Mouse (Mus musculus) thymus, postnatal 14 days (tissue): ENCODE results near the gene Lmx1a.

ENCODE experiments used
- DNase-seq: peaks from one replicate; pipeline ENCODE4 v3.0.0; 2021

The Lmx1a gene

GRCm38 (mm10) chr1:167788684-167789413 is 99.8 kb downstream of the Lmx1a start:
- no peak for DNase-seq

DNA sequence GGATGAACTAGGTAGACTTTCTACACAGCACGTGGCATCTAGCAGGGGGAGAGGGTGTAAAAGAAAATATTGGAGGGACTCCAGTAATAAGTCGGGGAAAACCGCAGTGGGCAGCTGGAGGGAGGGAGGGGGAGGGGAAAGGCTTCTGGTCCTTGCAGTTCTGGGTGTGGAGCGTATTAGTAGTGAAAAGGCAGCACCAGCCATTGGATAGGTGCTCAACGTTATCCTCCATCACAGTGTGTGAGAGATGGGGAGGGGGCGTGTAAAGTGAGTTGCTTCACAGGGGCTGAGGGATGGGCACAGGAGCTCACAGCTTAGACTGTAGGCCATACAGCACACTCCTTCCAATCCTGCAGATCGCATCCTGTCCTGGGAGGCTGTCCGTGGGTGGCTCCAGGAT is 100.4 kb downstream of the Lmx1a start:
- DNase-seq, result no peak

DNA sequence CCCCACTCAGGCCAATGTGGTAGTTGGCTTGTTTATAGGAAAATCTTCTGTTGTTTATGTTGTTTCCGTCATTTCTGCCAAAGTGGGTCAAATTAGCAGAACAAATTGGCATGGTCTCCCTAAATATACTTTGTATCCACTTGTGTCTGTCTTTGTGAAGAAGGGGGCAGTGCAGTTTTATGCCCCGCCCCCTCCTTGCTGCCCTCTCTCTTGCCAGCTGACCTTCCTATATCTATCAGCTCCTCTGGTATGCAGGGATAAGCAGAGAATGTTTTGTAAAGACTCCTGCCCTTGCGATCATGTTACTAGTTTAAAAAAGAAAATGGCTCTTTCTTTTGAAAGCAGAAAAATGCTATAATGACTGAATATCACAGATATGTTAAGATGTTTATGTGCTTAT is 101.7 kb downstream of the Lmx1a start:
- DNase-seq, result no peak

DNA sequence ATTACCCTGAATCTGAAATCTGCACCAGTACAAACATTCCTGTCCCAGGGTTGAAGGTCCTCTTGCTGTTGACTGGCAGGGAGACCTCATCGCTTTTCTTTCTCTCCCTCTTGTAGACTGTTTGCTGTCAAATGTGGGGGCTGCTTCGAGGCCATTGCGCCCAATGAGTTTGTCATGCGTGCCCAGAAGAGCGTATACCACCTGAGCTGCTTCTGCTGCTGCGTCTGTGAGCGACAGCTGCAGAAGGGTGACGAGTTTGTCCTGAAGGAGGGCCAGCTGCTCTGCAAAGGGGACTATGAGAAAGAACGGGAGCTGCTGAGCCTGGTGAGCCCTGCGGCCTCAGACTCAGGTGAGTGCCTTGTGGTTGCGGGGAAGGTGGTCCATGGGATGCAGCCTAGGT is 102.2 kb downstream of the Lmx1a start:
- no peak for DNase-seq

DNA sequence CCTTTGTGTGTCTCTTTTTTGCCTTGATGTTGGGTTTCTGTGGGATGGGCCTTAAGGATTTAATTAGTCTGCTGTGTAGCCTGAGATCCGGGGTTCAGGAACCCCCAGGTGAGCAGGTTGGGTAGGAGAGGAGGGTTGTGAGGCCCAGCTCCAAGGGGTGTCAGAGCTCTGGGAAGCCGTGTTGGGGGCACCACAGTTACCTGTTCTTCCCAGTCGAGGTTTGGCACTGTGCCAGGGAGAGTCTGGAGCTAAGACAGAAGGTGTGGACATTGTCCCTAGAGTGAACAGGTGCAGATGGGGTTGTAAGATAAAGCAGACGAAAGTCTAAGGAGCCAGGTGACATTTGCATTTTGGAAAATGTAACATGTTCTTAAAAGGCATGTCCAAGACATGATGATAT is 112.9 kb downstream of the Lmx1a start:
- no peak for DNase-seq

GRCm38 (mm10) chr1:167802510-167803271 is 113.7 kb downstream of the Lmx1a start:
- DNase-seq, result no peak

GRCm38 (mm10) chr1:167803351-167803981 is 114.4 kb downstream of the Lmx1a start:
- no peak for DNase-seq

- no peak for DNase-seq
Observed at GRCm38 (mm10) chr1:167804836-167805235, 115.8 kb downstream of the Lmx1a start.

DNA sequence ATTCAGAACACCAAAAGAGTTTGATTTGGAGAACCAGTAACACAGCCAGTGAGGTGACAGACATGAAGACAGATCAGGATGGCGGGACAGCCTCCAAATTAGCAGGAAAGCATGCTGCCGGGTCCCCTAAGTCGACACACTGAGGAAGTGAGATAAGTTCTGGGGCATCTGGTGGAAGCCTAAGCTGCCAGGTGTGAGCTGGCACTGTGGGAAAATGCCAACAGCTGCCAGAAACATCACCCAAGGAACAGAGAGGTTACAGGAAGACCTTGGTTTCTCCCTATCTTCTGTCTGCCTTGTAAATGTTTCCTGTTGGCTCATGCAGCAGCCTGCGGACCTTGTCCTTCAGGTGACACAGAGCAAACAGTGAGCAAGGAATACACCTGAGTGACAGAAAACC is 122.1 kb downstream of the Lmx1a start:
- DNase-seq, result no peak

- no peak for DNase-seq
Observed at GRCm38 (mm10) chr1:167815166-167815565, 126.1 kb downstream of the Lmx1a start.

DNA sequence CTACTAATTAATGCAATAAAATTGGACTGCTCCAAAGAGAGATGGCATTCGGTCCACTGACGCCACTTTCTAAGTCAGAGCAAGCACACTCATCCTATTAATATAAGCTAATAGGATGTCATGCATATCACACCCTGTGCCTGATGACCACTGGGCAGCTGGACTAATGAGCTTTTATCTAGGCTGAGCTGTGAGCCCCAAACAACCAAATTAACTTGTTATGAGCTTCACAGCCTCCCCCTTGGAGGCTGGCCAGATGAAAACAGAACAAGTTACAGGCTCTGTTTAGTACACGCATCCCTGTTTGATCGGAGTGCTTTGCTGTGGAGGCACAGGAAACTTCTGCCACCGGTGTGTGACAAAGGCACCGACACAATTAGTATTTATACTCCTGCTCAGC is 128.0 kb downstream of the Lmx1a start:
- no peak for DNase-seq

DNA sequence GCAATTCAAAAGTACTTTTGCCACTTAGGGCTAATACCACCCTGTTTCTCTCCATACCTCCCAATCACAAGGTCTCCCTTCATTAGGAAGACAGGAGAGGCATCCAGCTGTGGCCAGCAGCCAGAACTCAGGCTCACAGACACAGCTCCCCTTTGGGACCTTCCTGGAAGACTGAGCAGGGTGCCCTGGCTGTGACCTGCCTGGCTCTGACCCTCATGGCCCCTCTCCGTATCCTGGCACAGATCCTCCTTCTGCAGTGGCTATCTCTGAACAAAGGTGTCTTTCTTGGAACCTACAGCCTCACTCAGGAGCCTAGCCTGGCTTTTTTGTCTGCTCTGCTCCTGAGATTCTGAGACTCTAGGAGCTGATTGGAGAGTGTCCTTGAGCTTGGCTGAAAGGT is 128.6 kb downstream of the Lmx1a start:
- no peak for DNase-seq

DNA sequence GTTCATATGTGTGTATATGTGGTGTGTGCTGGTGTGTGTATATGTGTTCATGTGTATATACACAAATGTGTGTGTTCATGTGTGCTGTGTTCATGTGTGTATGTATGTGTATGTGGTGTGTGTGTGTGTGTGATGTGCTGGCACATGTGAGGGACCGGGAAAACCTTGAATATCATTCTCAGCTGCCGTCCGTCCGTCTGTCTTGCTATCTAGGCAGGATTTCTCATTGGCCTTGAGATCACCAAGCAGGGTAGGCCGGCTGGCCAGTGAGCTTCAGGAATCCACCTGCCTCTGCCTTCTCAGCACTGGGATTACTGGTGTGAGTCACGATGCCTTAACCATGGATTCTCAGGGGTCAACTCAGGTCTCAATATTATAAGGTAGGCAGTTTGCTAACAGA is 131.0 kb downstream of the Lmx1a start:
- DNase-seq, result no peak

DNA sequence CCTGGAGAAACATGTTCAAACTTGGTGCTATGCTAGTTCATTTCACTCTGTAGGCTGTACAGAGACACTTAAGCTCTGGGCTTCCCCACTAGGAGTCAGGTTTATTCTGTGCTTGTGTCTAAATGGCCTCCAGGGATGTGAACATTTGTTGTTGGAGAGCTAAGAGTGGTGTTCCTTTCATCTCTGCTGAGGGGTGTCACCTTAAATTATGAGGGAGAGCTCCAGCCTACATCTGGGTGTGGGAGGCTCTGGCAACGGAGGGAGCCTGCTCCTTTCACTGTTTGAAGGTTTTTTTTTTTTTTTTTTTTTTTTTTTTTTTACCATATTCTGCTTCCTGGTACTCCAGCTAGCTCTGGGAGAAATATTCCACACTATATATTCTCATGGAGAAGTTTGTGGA is 132.1 kb downstream of the Lmx1a start:
- no peak for DNase-seq

DNA sequence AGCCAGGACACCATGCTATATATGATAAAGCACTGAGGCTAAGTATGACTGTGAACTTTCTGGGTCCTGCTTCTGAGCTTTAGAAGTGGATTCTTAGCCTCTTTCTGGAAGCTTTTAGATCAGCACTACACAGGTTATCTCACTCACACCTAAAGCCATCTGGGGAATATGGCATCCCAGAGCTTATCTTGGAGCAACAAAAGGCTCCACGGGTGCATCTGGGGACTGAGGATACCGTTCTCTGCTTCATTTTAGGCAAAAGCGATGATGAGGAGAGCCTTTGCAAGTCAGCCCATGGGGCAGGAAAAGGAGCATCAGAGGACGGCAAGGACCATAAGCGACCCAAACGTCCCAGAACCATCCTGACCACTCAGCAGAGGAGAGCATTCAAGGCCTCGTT is 141.3 kb downstream of the Lmx1a start:
- no peak for DNase-seq

DNA sequence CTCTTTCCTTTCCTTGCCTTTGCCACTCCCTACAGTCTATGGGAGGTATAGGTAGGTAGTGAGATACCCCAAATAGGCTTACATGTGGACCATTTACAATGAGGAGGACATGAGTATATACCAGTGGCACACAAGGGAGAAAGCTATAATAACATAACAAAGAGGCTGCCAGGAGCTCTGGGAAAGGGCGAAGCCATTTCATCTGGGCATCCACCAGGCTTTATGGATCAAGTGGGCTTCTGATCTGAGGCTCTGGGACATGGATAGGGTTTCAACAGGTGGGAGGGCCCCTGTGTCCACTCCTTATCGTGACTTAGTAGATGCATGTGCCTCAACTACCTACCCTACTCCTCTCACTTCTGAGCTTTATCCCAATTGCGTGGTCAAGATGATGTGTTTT is 142.6 kb downstream of the Lmx1a start:
- DNase-seq, result no peak

GRCm38 (mm10) chr1:167854801-167855200 is 165.8 kb downstream of the Lmx1a start:
- no peak for DNase-seq

GRCm38 (mm10) chr1:167872028-167872427 is 183.0 kb downstream of the Lmx1a start:
- no peak for DNase-seq

GRCm38 (mm10) chr1:167874099-167874498 is 185.1 kb downstream of the Lmx1a start:
- no peak for DNase-seq

- DNase-seq, result no peak
Observed at GRCm38 (mm10) chr1:167877931-167878330, 188.9 kb downstream of the Lmx1a start.

- no peak for DNase-seq
Observed at GRCm38 (mm10) chr1:167878354-167878753, 189.3 kb downstream of the Lmx1a start.

GRCm38 (mm10) chr1:167885776-167886175 is 196.7 kb downstream of the Lmx1a start:
- DNase-seq, result no peak

DNA sequence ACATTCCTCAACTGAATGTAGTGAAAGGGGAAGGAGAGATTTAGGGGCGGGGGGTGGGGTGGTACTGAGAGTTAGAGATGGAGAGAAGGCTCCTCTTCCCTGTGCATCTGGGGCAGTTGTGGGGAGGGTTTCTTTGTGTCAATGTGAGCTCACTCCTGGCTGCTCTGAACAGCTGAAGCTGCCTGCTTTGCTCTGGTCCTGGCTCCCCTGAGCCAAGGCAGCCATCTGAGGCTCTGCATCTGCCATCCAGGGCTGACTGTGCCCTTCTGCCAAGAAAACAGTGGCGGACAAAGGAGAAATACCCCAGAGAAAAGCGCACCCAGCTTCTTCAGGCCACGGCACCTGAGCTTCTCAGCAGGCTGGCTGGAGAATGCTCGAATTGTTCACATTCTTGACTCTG is 199.1 kb downstream of the Lmx1a start:
- no peak for DNase-seq

- DNase-seq, result no peak
Observed at GRCm38 (mm10) chr1:167888816-167889215, 199.8 kb downstream of the Lmx1a start.
